Mouse (Mus musculus): Measurements from ENCODE around the gene Cd55b. TPM values are rescaled to one million over a fixed set of nuclear protein-coding genes. Genes with fewer than 3 reads are reported as not detected.

Gene Cd55b
- under 1 TPM in 1 of 2 experiments, not detected in 1; 0.44 TPM for total RNA-seq (2023)

GRCm38 (mm10) chr1:130422664-130423111, at the start of gene Cd55b:
Gene Cd55b (minus strand): TSS chr1:130423009.

DNA sequence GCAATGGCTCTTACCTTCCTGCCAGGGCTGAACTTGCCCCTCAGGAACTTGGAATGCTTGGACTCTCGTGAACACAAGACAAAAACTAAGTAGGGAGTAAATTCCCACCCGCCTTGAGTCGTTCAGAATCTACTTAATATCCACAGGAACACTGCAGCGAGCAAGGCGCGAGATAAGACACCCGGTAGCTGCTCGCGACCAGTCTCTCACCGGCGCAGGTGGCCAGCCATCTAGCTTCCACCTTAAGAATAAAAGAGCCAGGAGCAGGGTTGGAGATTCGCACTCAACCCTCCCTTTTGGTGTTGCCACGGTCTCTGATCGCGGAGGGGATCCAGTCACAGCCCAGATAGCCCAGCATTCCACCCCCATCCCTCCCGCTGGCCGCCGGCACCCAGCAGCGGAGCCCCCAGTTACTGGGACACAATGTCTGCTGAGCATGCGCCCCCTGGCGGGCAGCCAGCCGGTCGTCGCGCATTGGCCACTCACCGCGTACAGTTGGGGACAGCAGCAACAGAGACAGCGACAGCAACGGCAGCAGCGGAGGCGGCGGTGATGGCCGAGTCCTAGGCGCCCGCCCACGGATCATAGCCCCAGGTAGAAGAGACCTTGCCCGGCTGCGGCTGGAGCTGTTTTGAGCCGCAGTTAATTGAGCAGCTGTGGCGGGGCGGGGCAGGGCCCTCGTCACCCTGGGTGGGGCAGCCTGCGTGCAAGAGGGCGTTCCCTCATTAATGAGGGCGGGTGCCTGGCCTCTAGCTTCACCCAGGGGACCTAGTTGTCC, 39.5 kb upstream of the Cd55b start, which contains the start of gene Cd55:
Cd55 (minus strand) TSS at position 661 of the 778 bp plus-strand sequence.

Other genes with a start within 250 kb of the Cd55b start
- gene Cd55, start 39.7 kb upstream of the Cd55b start, total RNA-seq (2023), result 10 to 100 TPM; 48.4 to 65.5 TPM
- gene Zp3r, start 206.6 kb upstream of the Cd55b start, total RNA-seq (2023), result not detected
- not detected for gene C4bp, start 238.6 kb upstream of the Cd55b start, total RNA-seq (2023)